Mouse (Mus musculus): Measurements from ENCODE around the gene Mtif2. TPM values are rescaled to one million over a fixed set of nuclear protein-coding genes. Genes with fewer than 3 reads are reported as not detected.

Gene Mtif2
- polyA plus RNA-seq (2017; shearing (Covaris generic)) = 33.1 TPM

DNA sequence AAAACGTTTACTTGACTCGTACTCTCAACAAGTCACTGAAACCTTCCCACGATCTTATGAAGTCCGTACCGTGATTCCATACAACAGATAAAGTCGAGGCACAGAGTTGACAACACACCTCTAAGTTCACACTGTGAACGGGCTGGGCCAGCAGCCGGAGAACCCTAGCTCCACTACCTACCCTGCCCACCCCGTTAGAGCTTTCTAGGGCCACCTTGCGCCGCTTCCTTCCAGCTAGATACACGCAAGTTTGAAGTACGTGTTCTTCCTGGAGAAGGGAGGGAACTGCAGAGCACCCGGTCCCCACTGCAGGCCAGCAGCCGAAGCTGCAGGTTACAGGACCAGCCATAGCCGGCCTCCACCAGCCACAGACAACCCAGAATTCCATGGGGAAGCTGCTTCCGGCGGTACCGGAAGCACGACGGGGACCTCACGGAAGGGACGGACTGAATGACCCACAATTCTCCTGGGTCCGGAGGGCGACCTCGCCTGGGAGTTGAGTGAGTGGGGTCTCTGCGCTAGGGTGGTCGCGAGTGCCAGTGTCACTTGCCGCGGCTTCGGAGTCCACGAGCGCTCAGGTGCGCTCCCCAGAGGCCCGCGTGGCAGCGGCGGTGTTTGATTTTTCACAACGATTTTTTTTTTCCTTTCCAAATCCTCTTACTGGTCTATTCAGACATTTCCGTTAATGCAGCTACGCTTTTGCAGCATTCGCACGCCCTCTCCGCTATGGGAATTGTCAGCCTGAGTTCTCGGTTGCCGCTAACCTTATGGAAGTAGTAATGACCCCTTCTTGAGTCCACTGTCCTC, at the start of gene Mtif2:
Mtif2 (plus strand) TSS at position 421 of the 807 bp plus-strand sequence.

DNA sequence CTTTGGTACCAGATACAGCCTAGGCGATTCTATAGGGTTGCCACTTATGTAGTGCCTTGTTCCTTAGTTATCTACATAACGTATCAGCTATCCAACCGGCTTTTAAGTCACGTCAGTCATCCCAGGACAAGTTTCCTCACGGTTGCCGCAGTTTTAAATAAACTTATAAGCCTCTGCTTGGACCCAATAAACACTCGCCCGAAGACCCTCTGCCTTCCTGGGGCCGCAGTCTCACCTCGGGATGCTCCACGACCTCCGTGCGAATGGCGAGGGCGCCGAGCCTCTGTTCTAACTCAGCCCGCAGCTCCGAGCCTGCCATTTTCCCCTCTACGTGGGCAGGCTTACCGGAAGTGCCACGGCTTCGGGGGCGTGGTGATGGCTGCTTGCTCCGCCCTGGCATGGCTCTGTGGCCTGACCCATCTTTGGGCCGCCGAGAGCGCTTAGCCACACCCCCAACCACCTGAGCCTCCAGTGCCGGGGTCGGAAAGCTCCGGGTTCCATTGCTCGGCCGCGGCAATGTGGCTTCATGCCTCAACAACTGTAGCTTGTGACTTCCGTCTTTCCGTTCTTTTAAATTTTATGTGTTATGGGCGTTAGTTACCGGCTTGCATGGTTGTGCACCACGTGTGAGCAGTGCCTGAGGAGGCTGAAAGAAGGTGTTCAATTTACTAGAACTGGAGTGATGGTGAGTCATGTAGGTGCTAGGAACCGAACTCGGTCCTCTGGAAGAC, 11.4 kb upstream of the Mtif2 start, which contains the start of gene Prorsd1:
Prorsd1 (minus strand) TSS at position 352 of the 731 bp plus-strand sequence.

DNA sequence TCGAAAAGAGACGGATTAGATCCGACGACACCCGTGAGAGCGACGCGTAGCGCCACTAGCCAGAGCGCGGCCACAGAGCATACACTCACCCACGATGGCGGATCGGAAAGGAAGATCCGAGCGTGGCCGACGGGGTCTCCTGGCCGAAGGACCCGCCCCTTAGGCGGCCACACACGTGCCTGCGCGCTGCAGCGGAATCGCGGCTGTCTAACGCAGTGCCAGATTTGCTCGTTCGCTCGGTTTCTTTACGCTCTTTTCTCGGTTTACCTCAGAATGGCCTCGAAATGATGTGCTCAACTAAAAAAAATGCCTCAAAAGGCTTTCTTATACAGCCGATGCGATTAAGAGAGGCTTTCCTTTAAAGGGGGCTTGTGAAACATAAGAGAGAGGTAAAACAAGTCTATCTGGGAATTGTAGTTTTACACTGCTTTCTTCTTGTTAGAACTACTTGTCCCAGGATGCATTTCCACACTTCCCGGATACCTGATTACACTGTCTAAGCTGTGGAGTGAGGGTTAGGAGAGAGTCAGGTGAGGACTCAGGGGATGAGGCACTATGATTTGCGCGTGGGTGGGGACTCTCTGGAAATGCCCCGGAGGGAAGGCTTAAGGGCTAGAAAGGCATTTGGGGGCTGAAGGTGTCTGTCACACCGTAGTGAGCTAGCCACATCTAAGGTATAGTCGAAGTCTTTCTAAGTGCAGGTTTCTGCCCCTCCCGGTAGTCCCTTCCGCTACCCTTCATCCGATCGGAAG, 21.7 kb downstream of the Mtif2 start, which contains the start of the genes Clhc1 and Rps27a:
Clhc1 (plus strand) TSS at position 199 of the 752 bp plus-strand sequence.
Rps27a (minus strand) TSS at position 358 of the 752 bp plus-strand sequence.

Other genes starting within 250 kb of the Mtif2 start
- 1.5 TPM for gene Ccdc88a, start 152.8 kb upstream of the Mtif2 start, polyA plus RNA-seq (2017; shearing (Covaris generic))
- 17.8 TPM for gene Prorsd1, start 11.4 kb upstream of the Mtif2 start, polyA plus RNA-seq (2017; shearing (Covaris generic))
- gene Clhc1, start 21.5 kb downstream of the Mtif2 start, polyA plus RNA-seq (2017; shearing (Covaris generic)) = 0.42 TPM
- 470 TPM for gene Rps27a, start 21.7 kb downstream of the Mtif2 start, polyA plus RNA-seq (2017; shearing (Covaris generic))
- 26.4 TPM for gene Rtn4, start 166.5 kb downstream of the Mtif2 start, polyA plus RNA-seq (2017; shearing (Covaris generic))

Data from effector memory CD4-positive, alpha-beta T cell, adult 5 months (primary cell).